Mouse (Mus musculus) forebrain, embryonic 11.5 days (tissue): Measurements from ENCODE around the gene Rsrc2. TPM values are rescaled to one million over a fixed set of nuclear protein-coding genes. Genes with fewer than 3 reads are reported as not detected.

Experiments
- polyA plus RNA-seq: library from polyadenylated mRNA; unstranded; fragments of >200 nt; fragmentation: Nextera tagmentation; extraction: Ambion mirVana; gene quantifications from 2 replicates; pipeline ENCODE4 v1.2.1, GENCODE M21; 2014

Gene Rsrc2
- polyA plus RNA-seq, 1 experiment from 2014 or later: 178 TPM

Other genes starting within 250 kb of the Rsrc2 start
- gene B3gnt4, start 239.0 kb downstream of the Rsrc2 start, polyA plus RNA-seq: 1.0 and 1.1 TPM in 2 replicates
- 140 and 143 TPM in 2 replicates for gene Diablo, start 225.2 kb downstream of the Rsrc2 start, polyA plus RNA-seq
- gene Gm49027, start 223.9 kb downstream of the Rsrc2 start, polyA plus RNA-seq: 0.45 and 0.64 TPM in 2 replicates
- gene Vps33a, start 176.4 kb downstream of the Rsrc2 start, polyA plus RNA-seq: 31.0 and 39.6 TPM in 2 replicates
- gene Clip1, start 64.8 kb downstream of the Rsrc2 start, polyA plus RNA-seq: 55.1 and 57.7 TPM in 2 replicates
- gene Zcchc8, start 28.3 kb downstream of the Rsrc2 start, polyA plus RNA-seq: 106 and 109 TPM in 2 replicates
- gene Kntc1, start 302 bp upstream of the Rsrc2 start, polyA plus RNA-seq: 53.8 and 65.0 TPM in 2 replicates
- not detected in 2 replicates for gene Hcar2, start 116.1 kb upstream of the Rsrc2 start, polyA plus RNA-seq
- 0.05 and 0.21 TPM in 2 replicates for gene Hcar1, start 130.6 kb upstream of the Rsrc2 start, polyA plus RNA-seq
- gene Denr, start 157.8 kb upstream of the Rsrc2 start, polyA plus RNA-seq: 151 and 166 TPM in 2 replicates
- 1.3 and 1.6 TPM in 2 replicates for gene Gm43518, start 178.0 kb upstream of the Rsrc2 start, polyA plus RNA-seq
- 3.9 and 6.7 TPM in 2 replicates for gene Ccdc62, start 181.3 kb upstream of the Rsrc2 start, polyA plus RNA-seq
- 7.3 and 8.6 TPM in 2 replicates for gene Hip1r, start 224.2 kb upstream of the Rsrc2 start, polyA plus RNA-seq